In genomic region chr13:111911661-111912312, GRCm38 (mm10) we compare ENCODE assay signal across 16 mouse cellular contexts.
DNase-seq lines count a peak whose midpoint lies in the region; ATAC-seq and TF ChIP-seq lines count a peak whose summit lies in the region.
"Had no signal": no experiment of that assay in that cellular context is flagged by ENCODE, and none has a peak within 500 bp of the region (broad histone marks: within the 10 kb centered on the region; RNA-seq: fewer than 3 reads in every experiment).

No protein-coding gene starts in this region.

- no peaks in the 10 kb centered on the region for H3K79me2 ChIP-seq in MEL (ENCODE audit: control insufficient read depth, insufficient read depth, low read length, poor library complexity)

- no peak for TF ChIP-seq RAD21 in MEL (IDR thresholded peaks at IDR 0.05; ENCODE audit: low read depth, low read length)

- no peak overlapping the region for H3K4me3 ChIP-seq in MEL (ENCODE audit: control insufficient read depth in 1 of 2, insufficient read depth in 1 of 2, low read depth in 2 of 2, low read length in 2 of 2)
- 0 out of 2 replicates have a peak overlapping the region, but pooled peaks have one; percentile 7 for H3K4me3 ChIP-seq in liver, embryonic 15.5 days (replicated peaks)
- H3K4me3 ChIP-seq in forebrain, embryonic 15.5 days, result no peak overlapping the region
- H3K4me3 ChIP-seq: gastrocnemius, adult 2 months; heart, embryonic 15.5 days; limb, embryonic 15.5 days had no signal

- TF ChIP-seq EP300 in MEL (IDR thresholded peaks at IDR 0.05; ENCODE audit: low read depth in 1 of 2, low read length in 2 of 2), result peak; percentile 45 to 73; a peak in 3 of 4 replicates

- WGBS in liver, embryonic 15.5 days (ENCODE audit: insufficient replicate concordance), result 46% methylated on average over 11 of the region's 11 CpGs
- 92% methylated on average over 11 of the region's 11 CpGs for WGBS in forebrain, embryonic 15.5 days

- no peak for TF ChIP-seq POLR2A in MEL (IDR thresholded peaks at IDR 0.05; ENCODE audit: control insufficient read depth in 1 of 2, insufficient read depth in 1 of 2, low read depth in 1 of 2, low read length in 2 of 2, poor library complexity in 1 of 2)

- TF ChIP-seq CTCF in MEL (IDR thresholded peaks at IDR 0.05 in 2 of 3, conservative IDR thresholded peaks at IDR 0.05 in 1 of 3; ENCODE audit: control insufficient read depth in 1 of 3, insufficient read depth in 1 of 3, low read depth in 2 of 3, low read length in 3 of 3, poor library complexity in 1 of 3, severe bottlenecking in 1 of 3), result no peak

- peak; percentile 84 for DNase-seq in heart, adult 11 months
- DNase-seq in heart, adult 8-10 months (ENCODE audit: low spot score), result no peak
- DNase-seq in MEL (ENCODE audit: low read depth, low spot score), result peak; percentile 64
- DNase-seq in cerebellum, adult 11-12 months, result no peak
- DNase-seq in lung, postnatal 4 days, result no peak
- DNase-seq: B cell, adult 2 months; cerebellum, adult 8-10 months; gastrocnemius, adult 2 months; kidney, postnatal 10 days; thymus, adult 2 months had no signal

- peaks cover 7% of the 10 kb centered on the region in 2 experiments for H3K4me1 ChIP-seq in MEL (ENCODE audit: control insufficient read depth in 1 of 2, insufficient read depth in 2 of 2, low read length in 2 of 2)
- H3K4me1 ChIP-seq in liver, embryonic 15.5 days (replicated peaks), result peaks cover 24% of the 10 kb centered on the region
- no peaks in the 10 kb centered on the region for H3K4me1 ChIP-seq in forebrain, embryonic 15.5 days
- H3K4me1 ChIP-seq: heart, embryonic 15.5 days; limb, embryonic 15.5 days had no signal

- peak; percentile 90 for ATAC-seq in erythroblast, adult 5-6 weeks (replicated peaks; ENCODE audit: low FRiP score, poor library complexity, severe bottlenecking)
- peak; percentile 100 for ATAC-seq in liver, embryonic 15.5 days (ENCODE audit: insufficient read depth)
- no peak for ATAC-seq in forebrain, embryonic 15.5 days (replicated peaks)
- ATAC-seq: hindbrain, embryonic 16.5 days had no signal

- H3K9ac ChIP-seq in MEL (ENCODE audit: control insufficient read depth, low read depth, low read length, poor library complexity, severe bottlenecking), result no peak overlapping the region
- H3K9ac ChIP-seq in liver, embryonic 15.5 days, result peak overlapping the region; percentile 40; the same call in 1 of the 2 replicates
- H3K9ac ChIP-seq in forebrain, embryonic 15.5 days (replicated peaks), result no peak overlapping the region
- H3K9ac ChIP-seq: heart, embryonic 15.5 days; limb, embryonic 15.5 days had no signal

- H3K27me3 ChIP-seq in MEL (ENCODE audit: control insufficient read depth in 1 of 2, insufficient read depth in 2 of 2, low read length in 2 of 2), result no peaks in the 10 kb centered on the region
- 0 out of 2 replicates have a peak, but pooled peaks cover 4% of the 10 kb centered on the region for H3K27me3 ChIP-seq in liver, embryonic 15.5 days
- H3K27me3 ChIP-seq in forebrain, embryonic 15.5 days, result 0 out of 2 replicates have a peak, but pooled peaks cover 4% of the 10 kb centered on the region
- H3K27me3 ChIP-seq: heart, embryonic 15.5 days; limb, embryonic 15.5 days had no signal

- H3K9me3 ChIP-seq in MEL (replicated peaks; ENCODE audit: insufficient read depth, low read length), result no peaks in the 10 kb centered on the region
- H3K9me3 ChIP-seq in liver, embryonic 15.5 days (replicated peaks), result 0 out of 2 replicates have a peak, but pooled peaks cover 3% of the 10 kb centered on the region
- no peaks in the 10 kb centered on the region for H3K9me3 ChIP-seq in forebrain, embryonic 15.5 days
- H3K9me3 ChIP-seq: heart, embryonic 15.5 days; limb, embryonic 15.5 days had no signal

- H3K27ac ChIP-seq in MEL (ENCODE audit: control insufficient read depth, low read depth, low read length), result no peak overlapping the region; the same call in 1 of the 2 replicates
- H3K27ac ChIP-seq in liver, embryonic 15.5 days (replicated peaks), result peak overlapping the region; percentile 82
- H3K27ac ChIP-seq in forebrain, embryonic 15.5 days (replicated peaks), result no peak overlapping the region
- H3K27ac ChIP-seq: gastrocnemius, adult 2 months; heart, embryonic 15.5 days; limb, embryonic 15.5 days had no signal

- peaks cover 0 to 8% of the 10 kb centered on the region in 2 experiments; a peak in 2 of 4 replicates for H3K36me3 ChIP-seq in MEL (ENCODE audit: control insufficient read depth in 1 of 2, insufficient read depth in 2 of 2, low read length in 2 of 2)
- H3K36me3 ChIP-seq in liver, embryonic 15.5 days (replicated peaks), result no peaks in the 10 kb centered on the region
- no peaks in the 10 kb centered on the region for H3K36me3 ChIP-seq in forebrain, embryonic 15.5 days
- H3K36me3 ChIP-seq: heart, embryonic 15.5 days; limb, embryonic 15.5 days had no signal

- H3K4me2 ChIP-seq in liver, embryonic 15.5 days, result peak overlapping the region; percentile 58
- no peak overlapping the region for H3K4me2 ChIP-seq in forebrain, embryonic 15.5 days (replicated peaks)
- H3K4me2 ChIP-seq: heart, embryonic 15.5 days; limb, embryonic 15.5 days had no signal

TF ChIP-seq in MEL, 35 proteins besides CTCF, POLR2A, EP300 and RAD21:
- TF ChIP-seq KAT2A (conservative IDR thresholded peaks at IDR 0.05; ENCODE audit: low read depth, low read length), result no peak
- TF ChIP-seq POLR2AphosphoS2 (IDR thresholded peaks at IDR 0.05; ENCODE audit: low read length), result no peak
- TF ChIP-seq CHD2 (IDR thresholded peaks at IDR 0.05; ENCODE audit: low read length), result no peak
- TF ChIP-seq HCFC1 (IDR thresholded peaks at IDR 0.05; ENCODE audit: low read depth, low read length), result no peak
- peak; percentile 55 for TF ChIP-seq BHLHE40 (IDR thresholded peaks at IDR 0.05; ENCODE audit: borderline replicate concordance, low read depth, low read length)
- TF ChIP-seq MAFK (IDR thresholded peaks at IDR 0.05; ENCODE audit: borderline replicate concordance, low read depth, low read length), result no peak
- TF ChIP-seq MYB (IDR thresholded peaks at IDR 0.05; ENCODE audit: low read depth, low read length), result no peak
- no peak for TF ChIP-seq ZMIZ1 (IDR thresholded peaks at IDR 0.05; ENCODE audit: low read depth, low read length)
- peak; percentile 69 for TF ChIP-seq SIN3A (IDR thresholded peaks at IDR 0.05; ENCODE audit: low read length)
- peak; percentile 67; the same call in 1 of the 2 replicates for TF ChIP-seq TCF12 (IDR thresholded peaks at IDR 0.05; ENCODE audit: low read depth, low read length)
- no peak for TF ChIP-seq ZC3H11A (IDR thresholded peaks at IDR 0.05; ENCODE audit: low read depth, low read length)
- TF ChIP-seq SMC3 (IDR thresholded peaks at IDR 0.05; ENCODE audit: low read depth, low read length), result no peak
- TF ChIP-seq GABPA (IDR thresholded peaks at IDR 0.05; ENCODE audit: low read depth, low read length), result no peak
- peak; percentile 67; the same call in 1 of the 2 replicates for TF ChIP-seq MXI1 (IDR thresholded peaks at IDR 0.05; ENCODE audit: low read depth, low read length)
- TF ChIP-seq USF1 (IDR thresholded peaks at IDR 0.05; ENCODE audit: low read depth, low read length), result no peak
- no peak for TF ChIP-seq MYC (IDR thresholded peaks at IDR 0.05; ENCODE audit: low read depth, low read length)
- TF ChIP-seq ETS1 (IDR thresholded peaks at IDR 0.05; ENCODE audit: low read depth, low read length), result peak; percentile 50; the same call in 1 of the 2 replicates
- no peak for TF ChIP-seq UBTF (IDR thresholded peaks at IDR 0.05; ENCODE audit: borderline replicate concordance, insufficient read depth, low read depth, low read length)
- no peak for TF ChIP-seq TBP (IDR thresholded peaks at IDR 0.05; ENCODE audit: low read depth, low read length)
- no peak for TF ChIP-seq ZKSCAN1 (IDR thresholded peaks at IDR 0.05; ENCODE audit: low read depth, low read length)
- no peak for TF ChIP-seq MAZ (IDR thresholded peaks at IDR 0.05; ENCODE audit: low read depth, low read length)
- peak; percentile 82 for TF ChIP-seq GATA1 (IDR thresholded peaks at IDR 0.05; ENCODE audit: low read depth, low read length)
- TF ChIP-seq POLR2AphosphoS5 (IDR thresholded peaks at IDR 0.05; ENCODE audit: borderline replicate concordance, low read depth, low read length), result no peak
- TF ChIP-seq NRF1 (IDR thresholded peaks at IDR 0.05; ENCODE audit: insufficient read depth, low read depth, low read length, poor library complexity, severe bottlenecking), result no peak
- no peak for TF ChIP-seq ZNF384 (IDR thresholded peaks at IDR 0.05; ENCODE audit: low read depth, low read length)
- TF ChIP-seq TAL1 (IDR thresholded peaks at IDR 0.05; ENCODE audit: low read length), result peak; percentile 61
- no peak for TF ChIP-seq NELFE (IDR thresholded peaks at IDR 0.05; ENCODE audit: low read depth, low read length)
- peak; percentile 14; the same call in 1 of the 2 replicates for TF ChIP-seq RCOR1 (IDR thresholded peaks at IDR 0.05; ENCODE audit: low read depth, low read length)
- 0 out of 2 replicates have a peak, but pooled peaks have one; percentile 23 for TF ChIP-seq ELF1 (IDR thresholded peaks at IDR 0.05; ENCODE audit: low read depth, low read length)
- no peak for TF ChIP-seq USF2 (IDR thresholded peaks at IDR 0.05; ENCODE audit: borderline replicate concordance in 1 of 2, insufficient read depth in 1 of 2, low read depth in 1 of 2, low read length in 2 of 2)
- no peak for TF ChIP-seq MEF2A (IDR thresholded peaks at IDR 0.05; ENCODE audit: extremely low read depth, insufficient replicate concordance, low read depth, low read length, poor library complexity, severe bottlenecking)
- no peak for TF ChIP-seq MAX (IDR thresholded peaks at IDR 0.05; ENCODE audit: low read length)
- no peak for TF ChIP-seq E2F4 (IDR thresholded peaks at IDR 0.05; ENCODE audit: borderline replicate concordance, low read depth, low read length)
- TF ChIP-seq CHD1 (IDR thresholded peaks at IDR 0.05; ENCODE audit: low read depth, low read length), result no peak
- no peak for TF ChIP-seq JUND (IDR thresholded peaks at IDR 0.05; ENCODE audit: low read depth, low read length)

Comparison
In these comparisons a context has a peak if more than half of its experiments do, and no peak if none do; other contexts are left out.
1. DNase-seq: peak in heart, adult 11 months (single experiment) and MEL (single experiment); none in heart, adult 8-10 months (single experiment), cerebellum, adult 11-12 months (single experiment) and lung, postnatal 4 days (0 of 2).